Mouse (Mus musculus): ENCODE data around the gene Gm10337. TPM values are rescaled to one million over a fixed set of nuclear protein-coding genes. Genes with fewer than 3 reads are reported as not detected.
A peak's percentile ranks its signal among the peaks of the same experiment; 100 is the strongest.

Gm10337 gene
- total and polyA plus RNA-seq, 3 experiments, result not detected

GRCm38 (mm10) chr15:102524892-102525485 is 21.5 kb downstream of the Gm10337 start, which contains the start of gene Npff:
Gene Npff, minus strand, starts transcription at chr15:102524942.
- DNase-seq (ENCODE audit: low read depth, low spot score), result peak; percentile 90
- peaks cover 5 to 15% of the 10 kb centered on the region in 2 experiments for H3K36me3 ChIP-seq (ENCODE audit: control insufficient read depth in 1 of 2, insufficient read depth in 2 of 2, low read length in 2 of 2)
- peaks cover 5 to 12% of the 10 kb centered on the region in 2 experiments; a peak in 3 of 4 replicates for H3K4me1 ChIP-seq (ENCODE audit: control insufficient read depth in 1 of 2, insufficient read depth in 2 of 2, low read length in 2 of 2)
- H3K79me2 ChIP-seq (ENCODE audit: control insufficient read depth, insufficient read depth, low read length, poor library complexity), result peaks cover 8% of the 10 kb centered on the region; the same call in 1 of the 2 replicates
- no peak within 1 kb of the TSS for H3K9ac ChIP-seq (ENCODE audit: control insufficient read depth, low read depth, low read length, poor library complexity, severe bottlenecking)
- TF ChIP-seq MAFK (IDR thresholded peaks at IDR 0.05; ENCODE audit: borderline replicate concordance, low read depth, low read length), result no peak
- peak; percentile 99 for TF ChIP-seq RAD21 (IDR thresholded peaks at IDR 0.05; ENCODE audit: low read depth, low read length)
- TF ChIP-seq MAZ (IDR thresholded peaks at IDR 0.05; ENCODE audit: low read depth, low read length), result peak; percentile 72
- no peak for TF ChIP-seq POLR2AphosphoS5 (IDR thresholded peaks at IDR 0.05; ENCODE audit: borderline replicate concordance, low read depth, low read length)
- TF ChIP-seq SMC3 (IDR thresholded peaks at IDR 0.05; ENCODE audit: low read depth, low read length), result peak; percentile 94
- TF ChIP-seq CHD1 (IDR thresholded peaks at IDR 0.05; ENCODE audit: low read depth, low read length), result no peak
- TF ChIP-seq NELFE (IDR thresholded peaks at IDR 0.05; ENCODE audit: low read depth, low read length), result no peak
- TF ChIP-seq EP300 (IDR thresholded peaks at IDR 0.05; ENCODE audit: low read depth in 1 of 2, low read length in 2 of 2), result no peak
- TF ChIP-seq TAL1 (IDR thresholded peaks at IDR 0.05; ENCODE audit: low read length), result no peak
- TF ChIP-seq SIN3A (IDR thresholded peaks at IDR 0.05; ENCODE audit: low read length), result peak; percentile 65; the same call in 1 of the 2 replicates
- TF ChIP-seq TCF12 (IDR thresholded peaks at IDR 0.05; ENCODE audit: low read depth, low read length), result no peak
- TF ChIP-seq GABPA (IDR thresholded peaks at IDR 0.05; ENCODE audit: low read depth, low read length), result no peak
- no peak for TF ChIP-seq ZKSCAN1 (IDR thresholded peaks at IDR 0.05; ENCODE audit: low read depth, low read length)
- TF ChIP-seq MEF2A (IDR thresholded peaks at IDR 0.05; ENCODE audit: extremely low read depth, insufficient replicate concordance, low read depth, low read length, poor library complexity, severe bottlenecking), result 0 out of 2 replicates have a peak, but pooled peaks have one; percentile 35
- peak; percentile 44; the same call in 1 of the 2 replicates for TF ChIP-seq BHLHE40 (IDR thresholded peaks at IDR 0.05; ENCODE audit: borderline replicate concordance, low read depth, low read length)
- TF ChIP-seq MYC (IDR thresholded peaks at IDR 0.05; ENCODE audit: low read depth, low read length), result 0 out of 2 replicates have a peak, but pooled peaks have one; percentile 27
- TF ChIP-seq TBP (IDR thresholded peaks at IDR 0.05; ENCODE audit: low read depth, low read length), result no peak
- 0 out of 4 replicates have a peak, but pooled peaks of 1 of the 2 experiments have one; percentile 47 for TF ChIP-seq POLR2A (IDR thresholded peaks at IDR 0.05; ENCODE audit: control insufficient read depth in 1 of 2, insufficient read depth in 1 of 2, low read depth in 1 of 2, low read length in 2 of 2, poor library complexity in 1 of 2)
- TF ChIP-seq ZC3H11A (IDR thresholded peaks at IDR 0.05; ENCODE audit: low read depth, low read length), result peak; percentile 95
- TF ChIP-seq JUND (IDR thresholded peaks at IDR 0.05; ENCODE audit: low read depth, low read length), result peak; percentile 78
- peak; percentile 33; the same call in 1 of the 2 replicates for TF ChIP-seq POLR2AphosphoS2 (IDR thresholded peaks at IDR 0.05; ENCODE audit: low read length)
- peak; percentile 98 to 100 (median 99) for TF ChIP-seq CTCF (IDR thresholded peaks at IDR 0.05 in 2 of 3, conservative IDR thresholded peaks at IDR 0.05 in 1 of 3; ENCODE audit: control insufficient read depth in 1 of 3, insufficient read depth in 1 of 3, low read depth in 2 of 3, low read length in 3 of 3, poor library complexity in 1 of 3, severe bottlenecking in 1 of 3)
- TF ChIP-seq USF1 (IDR thresholded peaks at IDR 0.05; ENCODE audit: low read depth, low read length), result no peak
- no peak for TF ChIP-seq MYB (IDR thresholded peaks at IDR 0.05; ENCODE audit: low read depth, low read length)
- TF ChIP-seq CHD2 (IDR thresholded peaks at IDR 0.05; ENCODE audit: low read length), result no peak
- no peak for TF ChIP-seq ZNF384 (IDR thresholded peaks at IDR 0.05; ENCODE audit: low read depth, low read length)
- no peak within 1 kb of the TSS for H3K4me3 ChIP-seq (ENCODE audit: control insufficient read depth in 1 of 2, insufficient read depth in 1 of 2, low read depth in 2 of 2, low read length in 2 of 2)
- no peak within 1 kb of the TSS for H3K27ac ChIP-seq (ENCODE audit: control insufficient read depth, low read depth, low read length)
- no peaks in the 10 kb centered on the region for H3K9me3 ChIP-seq (replicated peaks; ENCODE audit: insufficient read depth, low read length)
- no peaks in the 10 kb centered on the region for H3K27me3 ChIP-seq (ENCODE audit: control insufficient read depth in 1 of 2, insufficient read depth in 2 of 2, low read length in 2 of 2)

Measured in MEL (cell line).